Mouse (Mus musculus): ENCODE results near the gene Rhox2f. TPM values are rescaled to one million over a fixed set of nuclear protein-coding genes. Genes with fewer than 3 reads are reported as not detected.
"Not testable (repeated sequence)": the region's sequence is repeated elsewhere in the genome, so short reads cannot be mapped to it uniquely, and the experiment has no call there.

The Rhox2f gene
- not detected in 2 replicates for polyA plus RNA-seq (2015; fragmentation: Nextera tagmentation; extraction: Ambion mirVana)

- not testable (repeated sequence) for H3K27me3 ChIP-seq (ENCODE audit: control insufficient read depth, insufficient read depth, low read length); DNase-seq (ENCODE audit: low spot score); ATAC-seq (ENCODE audit: low FRiP score, low TSS enrichment); H3K36me3 ChIP-seq (ENCODE audit: control insufficient read depth, insufficient read depth, low read length); H3K9me3 ChIP-seq (ENCODE audit: control insufficient read depth, low read length); H3K9ac ChIP-seq (ENCODE audit: low read length); H3K4me2 ChIP-seq (replicated peaks; ENCODE audit: low read depth); H3K4me3 ChIP-seq (ENCODE audit: low read depth, low read length); H3K4me1 ChIP-seq (replicated peaks; ENCODE audit: control insufficient read depth, insufficient read depth); H3K27ac ChIP-seq (replicated peaks)
- 95% methylated on average over 6 of the region's 8 CpGs for WGBS
Measured at GRCm38 (mm10) chrX:37571105-37571504, at the start of gene Rhox2f. Rhox2f (plus strand) TSS chrX:37571405.

- H3K9me3 ChIP-seq (ENCODE audit: control insufficient read depth, low read length); H3K36me3 ChIP-seq (ENCODE audit: control insufficient read depth, insufficient read depth, low read length); ATAC-seq (ENCODE audit: low FRiP score, low TSS enrichment); H3K4me2 ChIP-seq (replicated peaks; ENCODE audit: low read depth); H3K9ac ChIP-seq (ENCODE audit: low read length); H3K27ac ChIP-seq (replicated peaks); H3K4me3 ChIP-seq (ENCODE audit: low read depth, low read length); H3K4me1 ChIP-seq (replicated peaks; ENCODE audit: control insufficient read depth, insufficient read depth); DNase-seq (ENCODE audit: low spot score); H3K27me3 ChIP-seq (ENCODE audit: control insufficient read depth, insufficient read depth, low read length): not testable (repeated sequence)
- 88% methylated on average over 2 of the region's 8 CpGs for WGBS
Measured at GRCm38 (mm10) chrX:37530152-37530551, 41.1 kb upstream of the Rhox2f start, which contains the start of gene Rhox2e. Rhox2e (plus strand) TSS chrX:37530452.

- not testable (repeated sequence) for H3K4me3 ChIP-seq (ENCODE audit: low read depth, low read length); H3K27me3 ChIP-seq (ENCODE audit: control insufficient read depth, insufficient read depth, low read length); H3K9me3 ChIP-seq (ENCODE audit: control insufficient read depth, low read length); H3K36me3 ChIP-seq (ENCODE audit: control insufficient read depth, insufficient read depth, low read length); H3K27ac ChIP-seq (replicated peaks); H3K9ac ChIP-seq (ENCODE audit: low read length); ATAC-seq (ENCODE audit: low FRiP score, low TSS enrichment); H3K4me2 ChIP-seq (replicated peaks; ENCODE audit: low read depth); DNase-seq (ENCODE audit: low spot score); H3K4me1 ChIP-seq (replicated peaks; ENCODE audit: control insufficient read depth, insufficient read depth)
- WGBS, result no CpG with 5 or more reads among the region's 4 CpGs
Measured at GRCm38 (mm10) chrX:37541719-37542118, 29.5 kb upstream of the Rhox2f start, which contains the start of gene Rhox3e. Rhox3e (plus strand) TSS chrX:37542019.

GRCm38 (mm10) chrX:37557112-37557511 is 14.1 kb upstream of the Rhox2f start, which contains the start of gene Rhox4e:
Rhox4e (plus strand) TSS chrX:37557412.
- not testable (repeated sequence) for H3K4me1 ChIP-seq (replicated peaks; ENCODE audit: control insufficient read depth, insufficient read depth); ATAC-seq (ENCODE audit: low FRiP score, low TSS enrichment); H3K4me3 ChIP-seq (ENCODE audit: low read depth, low read length); H3K9me3 ChIP-seq (ENCODE audit: control insufficient read depth, low read length); H3K4me2 ChIP-seq (replicated peaks; ENCODE audit: low read depth); H3K36me3 ChIP-seq (ENCODE audit: control insufficient read depth, insufficient read depth, low read length); H3K27me3 ChIP-seq (ENCODE audit: control insufficient read depth, insufficient read depth, low read length); DNase-seq (ENCODE audit: low spot score); H3K9ac ChIP-seq (ENCODE audit: low read length); H3K27ac ChIP-seq (replicated peaks)
- WGBS, result 98% methylated on average over 7 of the region's 18 CpGs

- ATAC-seq (ENCODE audit: low FRiP score, low TSS enrichment); H3K4me1 ChIP-seq (replicated peaks; ENCODE audit: control insufficient read depth, insufficient read depth); H3K27ac ChIP-seq (replicated peaks); H3K4me3 ChIP-seq (ENCODE audit: low read depth, low read length); H3K9me3 ChIP-seq (ENCODE audit: control insufficient read depth, low read length); H3K4me2 ChIP-seq (replicated peaks; ENCODE audit: low read depth); DNase-seq (ENCODE audit: low spot score); H3K36me3 ChIP-seq (ENCODE audit: control insufficient read depth, insufficient read depth, low read length); H3K27me3 ChIP-seq (ENCODE audit: control insufficient read depth, insufficient read depth, low read length); H3K9ac ChIP-seq (ENCODE audit: low read length): not testable (repeated sequence)
- 39% methylated on average over 2 of the region's 2 CpGs for WGBS
Measured at GRCm38 (mm10) chrX:37572638-37573037, 1.4 kb downstream of the Rhox2f start.

GRCm38 (mm10) chrX:37580692-37581091 is 9.5 kb downstream of the Rhox2f start, which contains the start of gene Rhox3f:
Rhox3f (plus strand) TSS chrX:37580992.
- H3K27ac ChIP-seq (replicated peaks); H3K9ac ChIP-seq (ENCODE audit: low read length); ATAC-seq (ENCODE audit: low FRiP score, low TSS enrichment); H3K4me1 ChIP-seq (replicated peaks; ENCODE audit: control insufficient read depth, insufficient read depth); H3K4me2 ChIP-seq (replicated peaks; ENCODE audit: low read depth); H3K27me3 ChIP-seq (ENCODE audit: control insufficient read depth, insufficient read depth, low read length); H3K36me3 ChIP-seq (ENCODE audit: control insufficient read depth, insufficient read depth, low read length); H3K4me3 ChIP-seq (ENCODE audit: low read depth, low read length); DNase-seq (ENCODE audit: low spot score); H3K9me3 ChIP-seq (ENCODE audit: control insufficient read depth, low read length): not testable (repeated sequence)

GRCm38 (mm10) chrX:37607604-37608003 is 36.4 kb downstream of the Rhox2f start, which contains the start of gene Rhox4f:
Rhox4f (minus strand) TSS chrX:37607704.
- H3K36me3 ChIP-seq (ENCODE audit: control insufficient read depth, insufficient read depth, low read length); H3K9ac ChIP-seq (ENCODE audit: low read length); H3K27me3 ChIP-seq (ENCODE audit: control insufficient read depth, insufficient read depth, low read length); H3K4me3 ChIP-seq (ENCODE audit: low read depth, low read length); H3K9me3 ChIP-seq (ENCODE audit: control insufficient read depth, low read length); DNase-seq (ENCODE audit: low spot score); H3K27ac ChIP-seq (replicated peaks); ATAC-seq (ENCODE audit: low FRiP score, low TSS enrichment); H3K4me1 ChIP-seq (replicated peaks; ENCODE audit: control insufficient read depth, insufficient read depth); H3K4me2 ChIP-seq (replicated peaks; ENCODE audit: low read depth): not testable (repeated sequence)
- 95% methylated on average over 15 of the region's 19 CpGs for WGBS

Other genes with a start within 250 kb of the Rhox2f start
- not detected in 2 replicates for gene Rhox3a2, start 191.4 kb upstream of the Rhox2f start, polyA plus RNA-seq (2015; fragmentation: Nextera tagmentation; extraction: Ambion mirVana)
- not detected in 2 replicates for gene Rhox4a2, start 180.6 kb upstream of the Rhox2f start, polyA plus RNA-seq (2015; fragmentation: Nextera tagmentation; extraction: Ambion mirVana)
- gene Rhox2b, start 159.3 kb upstream of the Rhox2f start, polyA plus RNA-seq (2015; fragmentation: Nextera tagmentation; extraction: Ambion mirVana), result not detected in 2 replicates
- gene Rhox4b, start 138.9 kb upstream of the Rhox2f start, polyA plus RNA-seq (2015; fragmentation: Nextera tagmentation; extraction: Ambion mirVana), result not detected in 2 replicates
- gene Rhox2c, start 117.7 kb upstream of the Rhox2f start, polyA plus RNA-seq (2015; fragmentation: Nextera tagmentation; extraction: Ambion mirVana), result not detected in 2 replicates
- gene Rhox3c, start 112.8 kb upstream of the Rhox2f start, polyA plus RNA-seq (2015; fragmentation: Nextera tagmentation; extraction: Ambion mirVana), result not detected in 2 replicates
- not detected in 2 replicates for gene Rhox4c, start 91.1 kb upstream of the Rhox2f start, polyA plus RNA-seq (2015; fragmentation: Nextera tagmentation; extraction: Ambion mirVana)
- gene Rhox2d, start 78.0 kb upstream of the Rhox2f start, polyA plus RNA-seq (2015; fragmentation: Nextera tagmentation; extraction: Ambion mirVana), result not detected in 2 replicates
- gene Rhox4d, start 57.0 kb upstream of the Rhox2f start, polyA plus RNA-seq (2015; fragmentation: Nextera tagmentation; extraction: Ambion mirVana), result not detected in 2 replicates
- gene Rhox2e, start 41.0 kb upstream of the Rhox2f start, polyA plus RNA-seq (2015; fragmentation: Nextera tagmentation; extraction: Ambion mirVana), result not detected in 2 replicates
- not detected in 2 replicates for gene Rhox3e, start 29.4 kb upstream of the Rhox2f start, polyA plus RNA-seq (2015; fragmentation: Nextera tagmentation; extraction: Ambion mirVana)
- 0.23 TPM in 1 of 2 replicates, not detected in the other for gene Rhox4e, start 14.0 kb upstream of the Rhox2f start, polyA plus RNA-seq (2015; fragmentation: Nextera tagmentation; extraction: Ambion mirVana)
- not detected in 2 replicates for gene Rhox3f, start 9.6 kb downstream of the Rhox2f start, polyA plus RNA-seq (2015; fragmentation: Nextera tagmentation; extraction: Ambion mirVana)
- not detected in 2 replicates for gene Rhox4f, start 36.3 kb downstream of the Rhox2f start, polyA plus RNA-seq (2015; fragmentation: Nextera tagmentation; extraction: Ambion mirVana)
- gene Rhox3g, start 57.2 kb downstream of the Rhox2f start, polyA plus RNA-seq (2015; fragmentation: Nextera tagmentation; extraction: Ambion mirVana), result not detected in 2 replicates
- not detected in 2 replicates for gene Rhox2g, start 72.1 kb downstream of the Rhox2f start, polyA plus RNA-seq (2015; fragmentation: Nextera tagmentation; extraction: Ambion mirVana)
- gene Rhox4g, start 79.9 kb downstream of the Rhox2f start, polyA plus RNA-seq (2015; fragmentation: Nextera tagmentation; extraction: Ambion mirVana), result not detected in 2 replicates
- not detected in 2 replicates for gene Rhox3h, start 97.4 kb downstream of the Rhox2f start, polyA plus RNA-seq (2015; fragmentation: Nextera tagmentation; extraction: Ambion mirVana)
- not detected in 2 replicates for gene Rhox2h, start 101.9 kb downstream of the Rhox2f start, polyA plus RNA-seq (2015; fragmentation: Nextera tagmentation; extraction: Ambion mirVana)
- 0.17 and 0.34 TPM in 2 replicates for gene Rhox5, start 233.4 kb downstream of the Rhox2f start, polyA plus RNA-seq (2015; fragmentation: Nextera tagmentation; extraction: Ambion mirVana)

Measured in stomach, postnatal 0 days (tissue).